Mouse (Mus musculus) liver, embryonic 14 days (tissue): ENCODE results near the gene Slco4a1. TPM values are rescaled to one million over a fixed set of nuclear protein-coding genes. Genes with fewer than 3 reads are reported as not detected.

Experiments used
- polyA plus RNA-seq: library from polyadenylated mRNA; depleted of rRNA; stranded (reverse); fragments of >200 nt; gene quantifications from 2 replicates; pipeline ENCODE4 v1.2.3, GENCODE M21; 2012; rRNA removed

The Slco4a1 gene
- polyA plus RNA-seq = 0.74 and 0.75 TPM in 2 replicates

DNA sequence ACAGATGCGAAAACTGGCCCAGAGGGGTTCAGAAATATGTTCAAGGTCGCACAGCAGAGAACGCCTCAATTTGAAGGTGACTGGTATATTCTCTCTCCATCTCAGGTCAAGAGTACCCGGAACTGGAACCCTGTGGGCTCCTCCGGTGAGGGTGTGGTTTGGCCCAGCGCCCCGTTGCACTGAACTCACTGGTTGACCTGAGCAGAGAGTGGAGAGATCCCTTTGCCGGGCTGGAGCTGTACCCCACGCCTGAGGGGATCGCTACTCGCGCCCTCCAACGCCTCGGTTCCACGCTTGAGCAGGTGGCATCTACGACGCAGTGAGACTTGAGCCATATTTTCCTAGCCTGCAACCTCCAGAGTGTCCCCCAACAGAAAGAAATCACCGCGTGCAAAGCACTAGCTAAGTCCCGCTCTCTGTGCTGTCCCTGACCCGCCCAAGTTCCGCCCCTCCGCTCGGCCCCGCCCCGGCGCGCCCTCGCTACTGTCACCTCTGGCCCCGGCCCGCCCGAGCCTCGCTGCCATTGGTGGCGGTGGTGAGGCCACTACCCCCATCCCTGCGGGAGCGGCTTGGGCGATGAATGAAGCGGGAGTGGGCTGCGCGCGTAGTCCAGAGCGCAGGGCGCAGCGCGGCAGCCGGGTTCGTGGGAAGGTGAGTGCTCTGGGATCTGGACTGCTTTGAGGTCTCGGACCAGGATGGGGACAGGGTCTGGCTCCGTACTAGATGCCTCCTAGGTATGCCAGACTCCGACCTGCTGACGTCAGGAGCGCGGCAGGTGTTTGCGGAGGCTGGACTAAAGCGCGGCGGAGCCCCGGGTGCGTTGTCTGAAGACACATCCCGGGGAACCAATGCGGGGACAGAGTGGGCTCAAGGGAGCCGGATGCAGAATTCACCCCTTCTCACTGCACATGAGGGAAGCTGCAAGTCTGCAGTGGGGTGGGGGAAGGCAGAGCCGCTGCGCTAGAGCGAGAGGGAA lies at the start of gene Slco4a1:
Slco4a1 (plus strand) TSS at position 523 of the 976 bp plus-strand sequence.

GRCm38 (mm10) chr2:180499741-180500140 lies 43.7 kb downstream of the Slco4a1 start, which contains the start of gene Ntsr1:
TSS of gene Ntsr1 (plus strand) at chr2:180499976.

Other genes starting within 250 kb of the Slco4a1 start
- gene Lama5, start 230.4 kb upstream of the Slco4a1 start, polyA plus RNA-seq = 2.6 and 2.8 TPM in 2 replicates
- gene Rps21, start 198.9 kb upstream of the Slco4a1 start, polyA plus RNA-seq = 1,826 and 1,865 TPM in 2 replicates
- 4.7 and 5.6 TPM in 2 replicates for gene Cables2, start 182.7 kb upstream of the Slco4a1 start, polyA plus RNA-seq
- not detected in 2 replicates for gene Rbbp8nl, start 166.4 kb upstream of the Slco4a1 start, polyA plus RNA-seq
- gene Gata5, start 121.5 kb upstream of the Slco4a1 start, polyA plus RNA-seq = 0.22 and 0.29 TPM in 2 replicates
- 0.02 and 0.03 TPM in 2 replicates for gene Ntsr1, start 43.7 kb downstream of the Slco4a1 start, polyA plus RNA-seq
- 11.1 and 11.2 TPM in 2 replicates for gene Mrgbp, start 125.1 kb downstream of the Slco4a1 start, polyA plus RNA-seq
- gene Ogfr, start 133.0 kb downstream of the Slco4a1 start, polyA plus RNA-seq = 27.8 and 27.9 TPM in 2 replicates
- 0.59 and 0.95 TPM in 2 replicates for gene Col9a3, start 141.5 kb downstream of the Slco4a1 start, polyA plus RNA-seq
- 0.16 and 0.22 TPM in 2 replicates for gene Tcfl5, start 186.5 kb downstream of the Slco4a1 start, polyA plus RNA-seq